Mouse (Mus musculus) cerebellum, adult 2 months (tissue): ENCODE measurements around the gene Rc3h1. TPM values are rescaled to one million over a fixed set of nuclear protein-coding genes. Genes with fewer than 3 reads are reported as not detected.
A peak's percentile ranks its signal among the peaks of the same experiment; 100 is the strongest.

Source experiments
- DNase-seq, 2 experiments: peaks; one replicate each; pipeline ENCODE4 v3.0.0; 2021
- H3K27ac ChIP-seq: fragments of 200-500 bp; 2 replicates; pipeline ENCODE4 v1.5.1; 2012; ENCODE audit warnings: low read length, control low read depth, inconsistent platforms; ENCODE audit not compliant: insufficient read depth
- H3K27me3 ChIP-seq: fragments of 200-500 bp; 2 replicates; pipeline ENCODE4 v1.6.1; 2012; ENCODE audit warnings: inconsistent platforms, mild to moderate bottlenecking, low read length, moderate library complexity; ENCODE audit not compliant: control insufficient read depth, insufficient read depth
- H3K4me1 ChIP-seq: fragments of 200-500 bp; 2 replicates; pipeline ENCODE4 v1.6.1; 2011; ENCODE audit warnings: low read length; ENCODE audit not compliant: control insufficient read depth, insufficient read depth
- H3K4me3 ChIP-seq: fragments of 200-500 bp; replicated peaks from 2 replicates; pipeline ENCODE3; 2011; ENCODE audit warnings: mild to moderate bottlenecking, low read depth, low read length, control low read depth; ENCODE audit not compliant: insufficient read depth
- CTCF ChIP-seq: fragments of 200-500 bp; IDR thresholded peaks from 2 replicates; pipeline ENCODE4 v1.5.1; 2011; ENCODE audit warnings: low read depth, mild to moderate bottlenecking, control low read depth, low read length, moderate library complexity, borderline replicate concordance; ENCODE audit not compliant: insufficient read depth
- POLR2A ChIP-seq: fragments of 200-500 bp; IDR thresholded peaks from 2 replicates; pipeline ENCODE4 v1.6.1; 2011; ENCODE audit warnings: low read length, control low read depth, borderline replicate concordance; ENCODE audit not compliant: insufficient read depth
- WGBS: fragments of 180-500 bp; shearing (Covaris S2); methylation state at CpG from one replicate; pipeline ENCODE4 v1.1.7; 2018; 5-methylcytosine and 5-hydroxymethylcytosine counted together
- polyA plus RNA-seq: library from polyadenylated mRNA; depleted of rRNA; stranded (reverse); fragments of >200 nt; gene quantifications from 2 replicates; pipeline ENCODE4 v1.2.3, GENCODE M21; 2012

The Rc3h1 gene
- polyA plus RNA-seq, 1 experiment: 12.0 TPM

DNA sequence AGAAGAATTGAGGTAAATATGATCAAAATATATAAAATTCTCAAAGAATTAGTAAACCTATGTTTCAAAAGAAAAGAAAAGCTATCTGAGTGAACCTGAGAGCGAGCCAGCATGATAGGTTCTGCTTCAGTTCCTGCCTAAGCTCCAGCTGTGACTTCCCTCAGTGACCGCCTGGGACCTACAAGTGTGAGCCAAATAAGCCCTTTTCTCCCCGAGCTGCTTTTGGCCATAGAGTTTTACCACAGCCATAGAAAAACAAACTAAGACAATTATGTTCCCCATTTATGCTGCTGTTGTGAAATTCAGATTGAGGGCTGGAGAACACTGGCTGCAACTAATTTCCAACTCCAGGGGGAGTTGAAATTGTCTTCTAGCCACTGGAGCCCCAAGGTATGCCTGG lies 24.2 kb upstream of the Rc3h1 start:
- WGBS: 59% methylated on average over 3 of the region's 3 CpGs
- H3K4me1 ChIP-seq: no peaks in the 10 kb centered on the region
- H3K27ac ChIP-seq: no peak overlapping the region
- TF ChIP-seq POLR2A (no peak), CTCF (no peak)
- DNase-seq: no peak
- no peak overlapping the region for H3K4me3 ChIP-seq
- H3K27me3 ChIP-seq: no peaks in the 10 kb centered on the region

DNA sequence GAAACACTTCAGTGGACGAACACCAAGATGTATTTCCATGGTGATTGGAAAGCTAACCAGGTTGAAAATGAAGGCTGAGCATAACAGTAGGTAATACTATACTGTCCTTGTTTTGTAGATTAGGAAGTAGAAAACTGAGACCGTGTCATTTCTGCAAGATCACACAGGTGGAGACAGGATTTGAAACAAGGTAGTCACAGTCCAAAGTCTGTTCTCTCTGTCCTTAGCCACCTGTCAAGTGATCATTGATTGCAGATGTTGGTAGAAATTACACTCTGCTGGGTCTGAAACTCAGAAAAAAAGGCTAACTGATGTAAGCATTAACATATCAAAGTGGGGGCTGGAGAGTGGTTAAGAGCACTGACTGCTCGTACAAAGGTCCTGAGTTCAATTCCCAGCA lies 21.9 kb upstream of the Rc3h1 start:
- no peaks in the 10 kb centered on the region for H3K4me1 ChIP-seq
- WGBS: 86% methylated on average over 3 of the region's 3 CpGs
- H3K4me3 ChIP-seq: no peak overlapping the region
- H3K27ac ChIP-seq: no peak overlapping the region
- TF ChIP-seq CTCF: no peak
- TF ChIP-seq POLR2A: no peak
- H3K27me3 ChIP-seq: no peaks in the 10 kb centered on the region
- DNase-seq: no peak

DNA sequence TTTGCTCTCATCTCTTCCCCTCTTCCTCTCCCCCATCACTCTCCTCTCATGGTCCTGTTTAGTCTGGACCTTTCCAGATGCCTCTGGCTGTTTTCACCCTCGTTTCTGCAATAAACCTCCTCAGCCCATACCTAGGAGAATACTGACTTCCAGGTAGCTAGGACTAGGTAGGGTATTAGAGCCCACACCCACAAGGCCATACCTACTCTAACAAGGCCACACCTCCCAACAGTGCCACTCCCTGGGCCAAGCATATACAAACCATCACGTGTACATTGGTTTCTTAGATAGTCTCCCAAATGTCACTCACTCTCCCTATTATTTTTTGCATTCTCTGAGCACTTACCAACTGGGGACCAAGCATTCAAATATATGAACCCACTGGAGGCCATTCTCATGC lies 21.2 kb upstream of the Rc3h1 start:
- no peak for DNase-seq
- Histone ChIP-seq H3K4me3 (no peak overlapping the region), H3K27me3 (no peaks in the 10 kb centered on the region), H3K27ac (no peak overlapping the region), H3K4me1 (no peaks in the 10 kb centered on the region)
- 62% methylated on average over 2 of the region's 2 CpGs for WGBS
- no peak for TF ChIP-seq POLR2A

DNA sequence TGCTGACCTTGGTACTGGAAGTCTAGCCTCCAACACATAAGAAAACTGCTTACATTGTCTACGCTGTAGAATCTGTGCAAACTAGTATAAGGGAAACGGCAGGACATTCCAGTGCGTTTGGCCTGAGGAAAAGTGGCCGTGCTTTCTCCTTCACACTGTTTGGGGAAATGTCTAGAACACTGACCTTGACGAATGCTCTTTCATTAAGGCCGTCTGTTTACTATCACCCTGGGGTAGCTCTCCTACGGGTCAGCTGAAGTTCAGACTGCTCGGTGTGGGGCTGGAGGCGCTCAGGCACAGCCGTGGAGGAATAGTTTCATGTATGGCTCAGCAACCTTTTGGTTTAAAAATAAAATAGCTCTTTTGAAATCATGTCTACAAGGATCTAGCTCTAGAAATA lies 6.5 kb upstream of the Rc3h1 start:
- no peak overlapping the region for H3K27ac ChIP-seq
- TF ChIP-seq CTCF: no peak
- H3K27me3 ChIP-seq: no peaks in the 10 kb centered on the region
- H3K4me1 ChIP-seq: no peaks in the 10 kb centered on the region
- no peak for DNase-seq
- H3K4me3 ChIP-seq: no peak overlapping the region
- 78% methylated on average over 10 of the region's 10 CpGs for WGBS

DNA sequence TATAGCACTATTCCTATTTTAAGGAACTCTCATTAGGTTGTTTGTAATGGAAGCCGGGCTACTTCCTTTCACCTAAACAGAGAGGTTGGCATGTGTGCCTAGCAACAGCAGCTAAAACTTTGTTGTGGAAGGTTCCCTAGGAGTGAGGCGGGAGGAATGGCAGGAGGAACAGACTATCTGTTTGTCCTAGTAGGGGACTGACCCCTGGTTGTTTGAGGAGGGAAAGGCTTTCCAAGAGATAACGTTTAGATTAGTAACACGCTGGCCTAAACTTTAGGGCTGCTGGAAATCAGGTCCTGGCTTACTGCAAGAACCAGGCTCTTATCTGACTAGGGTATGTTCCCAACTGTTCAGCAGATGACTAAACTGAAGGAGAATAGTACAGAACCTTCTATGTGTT lies 2.2 kb upstream of the Rc3h1 start:
- Histone ChIP-seq H3K4me3 (no peak overlapping the region), H3K4me1 (peaks cover 2% of the 10 kb centered on the region; the same call in 1 of the 2 replicates), H3K27me3 (no peaks in the 10 kb centered on the region), H3K27ac (no peak overlapping the region)
- no peak for DNase-seq
- TF ChIP-seq CTCF (no peak), POLR2A (no peak)
- WGBS: 72% methylated on average over 4 of the region's 4 CpGs

DNA sequence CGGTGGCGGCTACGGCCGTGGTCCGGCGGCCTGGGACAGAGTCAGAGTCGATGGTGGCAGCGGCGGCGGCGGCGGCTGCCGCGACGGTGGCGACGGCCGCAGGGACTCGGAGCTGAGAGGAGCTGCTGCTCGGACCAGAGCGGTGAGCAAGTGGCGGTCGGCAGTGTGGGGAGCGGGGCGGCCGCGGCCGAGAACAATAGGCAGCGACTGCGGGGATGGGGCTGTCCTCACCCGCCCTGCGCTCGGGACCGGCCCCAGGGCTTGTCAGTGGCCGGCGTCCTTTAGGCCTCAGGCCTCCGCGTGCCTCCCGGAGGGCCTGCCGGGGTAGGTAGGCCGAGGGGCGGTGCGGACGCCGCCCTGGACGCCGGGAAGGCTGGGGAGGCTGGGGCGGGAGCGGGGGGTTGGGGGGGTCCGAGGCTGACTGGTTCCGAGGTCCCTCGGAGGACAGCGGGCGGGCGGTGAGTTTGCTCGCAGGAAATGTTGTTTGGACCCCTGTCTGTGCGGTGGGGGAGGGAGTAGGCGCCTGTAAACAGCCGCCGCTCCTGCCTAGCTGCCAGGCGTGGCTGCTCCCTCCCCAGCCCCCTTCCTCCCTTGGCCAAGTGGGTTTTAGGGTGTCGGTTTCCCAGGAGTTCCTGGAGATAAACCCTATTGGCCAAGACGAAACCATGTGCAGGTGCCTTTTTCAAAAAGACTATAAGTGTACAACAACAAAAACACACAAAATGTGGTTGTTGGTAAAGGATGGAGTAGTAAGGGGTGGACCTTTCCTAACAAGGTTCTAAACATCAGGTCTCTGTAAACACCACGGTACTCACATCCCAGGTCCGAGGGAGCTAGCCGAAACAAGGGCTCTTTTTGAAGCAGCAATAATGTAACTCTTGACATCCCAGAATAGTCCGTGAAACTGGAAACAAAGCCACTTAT lies 602 bp downstream of the Rc3h1 start:
- under 1% methylated on average over 67 of the region's 67 CpGs for WGBS
- DNase-seq: peak in 1 of 2 experiments; percentile 26
- no peak for TF ChIP-seq CTCF
- no peak for TF ChIP-seq POLR2A
- H3K4me1 ChIP-seq: peaks cover 5% of the 10 kb centered on the region; the same call in 1 of the 2 replicates
- no peaks in the 10 kb centered on the region for H3K27me3 ChIP-seq
- H3K4me3 ChIP-seq: peak overlapping the region; percentile 72
- H3K27ac ChIP-seq: peak overlapping the region; percentile 70

DNA sequence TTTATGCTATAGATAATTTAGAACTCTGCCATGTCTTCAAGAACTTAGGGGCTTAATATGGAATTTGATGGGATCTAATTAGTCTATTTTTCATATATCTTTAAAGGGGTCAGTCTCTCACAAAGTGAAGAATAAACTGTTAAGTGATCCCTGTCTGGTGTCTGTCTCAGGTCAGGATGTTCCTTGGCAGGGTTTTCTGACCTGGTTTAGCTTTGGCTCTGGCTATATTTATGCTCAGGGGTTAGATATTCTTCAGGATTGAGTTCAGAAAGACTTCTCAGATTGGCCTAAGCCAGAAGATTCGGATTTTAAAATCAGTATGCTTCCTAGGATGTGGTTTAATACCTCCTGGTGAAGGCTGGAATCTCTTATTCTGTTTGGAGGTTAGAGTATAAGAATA lies 4.0 kb downstream of the Rc3h1 start:
- no peak for DNase-seq
- no peak overlapping the region for H3K4me3 ChIP-seq
- H3K27me3 ChIP-seq: no peaks in the 10 kb centered on the region
- WGBS: 66% methylated on average over 1 of the region's 1 CpGs
- peaks cover 5% of the 10 kb centered on the region; the same call in 1 of the 2 replicates for H3K4me1 ChIP-seq
- TF ChIP-seq CTCF: no peak
- TF ChIP-seq POLR2A: no peak
- no peak overlapping the region for H3K27ac ChIP-seq

DNA sequence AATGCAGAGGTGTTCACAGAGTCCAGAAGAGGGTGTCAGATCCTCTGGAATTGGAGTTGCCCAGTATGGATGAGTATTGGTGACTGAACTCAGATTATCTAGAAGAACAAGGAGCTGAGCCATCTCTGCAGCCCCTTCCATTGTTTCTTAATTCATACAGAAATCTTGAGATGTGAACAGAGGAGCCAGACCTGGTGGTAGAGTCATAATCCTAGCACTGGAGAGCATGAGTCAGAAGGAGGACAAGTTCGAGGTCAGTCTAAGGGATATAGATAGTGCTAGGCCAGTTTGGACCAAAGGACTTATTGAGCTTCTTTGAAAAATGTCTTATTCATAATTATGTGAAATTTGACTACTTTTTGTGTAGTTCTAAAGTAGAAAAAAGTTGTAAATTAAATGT lies 4.6 kb downstream of the Rc3h1 start:
- TF ChIP-seq CTCF: no peak
- no peak for TF ChIP-seq POLR2A
- DNase-seq: no peak
- H3K27me3 ChIP-seq: no peaks in the 10 kb centered on the region
- no peak overlapping the region for H3K27ac ChIP-seq
- H3K4me1 ChIP-seq: peaks cover 5% of the 10 kb centered on the region; the same call in 1 of the 2 replicates
- H3K4me3 ChIP-seq: no peak overlapping the region
- 84% methylated on average over 1 of the region's 1 CpGs for WGBS
